Mouse (Mus musculus) CD4-positive helper T cell, adult 2 months (primary cell): ENCODE measurements at regions not wholly inside any gene's neighbourhood (a gene's known extent, or its start where the extent isn't known, plus 50 kb on each side); places are given as distances from the start of the nearest gene placed in this dataset.

Source experiments
- DNase-seq: peaks from one replicate; pipeline ENCODE4 v3.0.0-alpha.2; 2012; ENCODE audit warnings: low read depth, missing footprints, low spot score

DNA sequence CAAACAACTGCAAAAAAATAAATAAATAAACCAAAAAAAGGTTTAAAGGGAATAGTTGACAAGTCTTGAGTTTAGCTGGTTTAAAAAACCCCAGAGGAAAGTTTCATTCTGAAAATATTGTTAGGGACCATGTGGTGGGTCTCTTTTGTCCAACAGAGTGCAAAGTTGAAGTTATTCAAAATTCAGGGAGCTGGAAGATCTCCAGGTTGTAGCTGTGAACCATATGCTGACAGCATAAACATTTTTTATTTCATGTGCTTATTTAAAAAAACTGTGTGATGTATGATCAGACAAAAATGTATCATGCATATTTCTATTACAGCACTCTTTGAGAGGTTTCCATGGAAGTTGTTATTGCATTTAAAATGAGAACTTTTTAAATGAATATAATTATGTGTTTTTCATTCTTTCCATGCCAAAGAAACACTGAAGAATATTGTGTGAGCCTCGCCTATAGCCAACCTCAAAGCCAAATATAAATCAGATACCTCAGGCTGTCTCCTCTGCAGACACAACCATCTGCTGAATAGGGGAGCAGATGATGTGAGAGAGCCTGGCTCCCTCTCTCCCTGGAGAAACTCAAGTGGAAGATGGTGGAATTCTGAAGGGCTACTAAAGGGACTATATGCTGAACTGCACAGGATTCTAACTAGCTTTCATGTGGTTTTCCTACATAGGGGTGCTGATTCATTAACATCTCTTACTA, 413.4 kb upstream of the Impad1 start:
- no peak for DNase-seq

GRCm38 (mm10) chr4:5205328-5206208, 412.4 kb upstream of the Impad1 start:
- no peak for DNase-seq

- no peak for DNase-seq
Observed at GRCm38 (mm10) chr4:5194272-5194671, 401.1 kb upstream of the Impad1 start.

- DNase-seq = no peak
Observed at GRCm38 (mm10) chr4:5181591-5181990, 388.4 kb upstream of the Impad1 start.

GRCm38 (mm10) chr4:5178991-5179693, 386.0 kb upstream of the Impad1 start:
- DNase-seq = no peak

DNA sequence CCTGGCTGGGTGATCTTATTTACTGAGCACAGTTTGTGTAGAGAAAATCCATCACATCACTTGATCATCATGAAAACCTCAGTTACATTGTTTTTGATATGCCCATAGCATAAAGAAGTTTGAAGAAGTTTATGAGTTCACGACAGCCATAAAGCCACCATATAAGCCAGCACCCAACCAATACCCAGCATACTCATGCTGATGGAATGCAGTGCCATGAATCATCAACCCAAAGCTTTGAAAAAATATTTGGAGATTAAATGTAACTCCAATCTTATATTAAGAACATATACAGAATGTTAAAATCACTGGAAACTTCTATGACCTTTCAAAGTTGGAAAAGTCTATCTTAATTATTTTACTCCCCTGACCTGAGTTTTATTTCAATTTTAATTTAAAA, 372.1 kb upstream of the Impad1 start:
- no peak for DNase-seq

- DNase-seq = no peak
Observed at GRCm38 (mm10) chr4:5160931-5161330, 367.8 kb upstream of the Impad1 start.

DNA sequence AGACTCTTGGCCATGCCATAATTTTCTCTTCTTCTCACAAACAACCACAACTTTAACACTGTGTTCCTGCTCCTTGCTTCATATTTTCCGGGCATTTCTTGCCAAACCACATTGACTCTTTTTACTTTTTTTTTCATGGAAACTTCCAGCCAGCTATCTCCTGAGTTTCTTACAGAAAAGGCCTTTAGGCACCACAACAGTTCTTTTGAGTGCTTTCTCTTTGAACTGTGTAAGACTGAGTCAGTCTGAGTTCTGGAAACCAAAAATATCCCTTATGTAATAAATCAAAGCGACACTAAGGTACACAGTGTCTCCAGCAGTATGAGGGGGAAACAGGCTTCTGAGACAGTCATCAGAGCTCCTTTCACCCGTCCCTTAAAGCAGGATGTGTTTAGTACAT, 337.6 kb upstream of the Impad1 start:
- no peak for DNase-seq

DNA sequence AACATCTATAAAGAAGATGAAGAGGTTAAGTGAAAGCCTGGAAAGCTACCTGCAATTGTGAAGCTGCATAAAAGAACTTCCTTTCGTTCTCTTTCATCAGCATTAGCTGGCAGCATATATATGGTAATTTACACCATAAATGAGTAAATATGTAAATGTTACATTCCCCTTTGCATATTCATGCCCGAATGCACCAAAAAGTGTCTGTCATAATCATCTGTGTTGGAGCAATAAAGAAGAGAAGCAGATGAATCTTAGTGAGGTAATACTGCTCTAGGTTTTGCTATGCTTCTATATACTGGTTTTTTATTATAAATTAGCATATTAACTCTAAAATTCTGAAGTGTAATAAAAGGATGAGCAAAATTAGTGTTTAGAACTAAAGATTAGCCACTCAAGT, 332.9 kb upstream of the Impad1 start:
- no peak for DNase-seq

GRCm38 (mm10) chr4:5098411-5098810, 305.3 kb upstream of the Impad1 start:
- no peak for DNase-seq

DNA sequence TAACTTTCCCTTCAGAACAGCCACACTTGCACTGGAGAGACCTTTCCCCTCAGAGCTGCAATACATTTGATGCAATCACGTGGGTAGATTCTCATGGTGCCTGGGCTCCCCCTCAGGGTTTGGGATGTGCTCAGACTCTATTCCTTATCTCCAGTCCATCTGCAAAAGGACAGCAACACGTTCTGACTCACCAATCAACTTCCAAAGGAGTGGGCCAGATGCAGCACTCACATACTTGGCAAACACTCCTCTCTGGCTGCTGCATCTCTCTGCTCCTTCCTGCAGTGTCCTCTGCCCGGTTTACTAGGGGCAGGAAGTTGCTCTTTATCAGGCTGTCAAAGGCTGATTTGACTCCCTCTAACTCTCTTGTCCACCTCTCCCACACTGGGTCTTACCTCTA, 285.6 kb upstream of the Impad1 start:
- no peak for DNase-seq

GRCm38 (mm10) chr4:5074754-5075153, 281.6 kb upstream of the Impad1 start:
- DNase-seq = no peak

- DNase-seq = no peak
Observed at GRCm38 (mm10) chr4:5071243-5071642, 278.1 kb upstream of the Impad1 start.

GRCm38 (mm10) chr4:5059290-5059955, 266.3 kb upstream of the Impad1 start:
- peak; percentile 3 for DNase-seq

GRCm38 (mm10) chr4:5029929-5030328, 236.8 kb upstream of the Impad1 start:
- DNase-seq = no peak

- DNase-seq = no peak
Observed at GRCm38 (mm10) chr4:4987491-4987890, 194.3 kb upstream of the Impad1 start.

DNA sequence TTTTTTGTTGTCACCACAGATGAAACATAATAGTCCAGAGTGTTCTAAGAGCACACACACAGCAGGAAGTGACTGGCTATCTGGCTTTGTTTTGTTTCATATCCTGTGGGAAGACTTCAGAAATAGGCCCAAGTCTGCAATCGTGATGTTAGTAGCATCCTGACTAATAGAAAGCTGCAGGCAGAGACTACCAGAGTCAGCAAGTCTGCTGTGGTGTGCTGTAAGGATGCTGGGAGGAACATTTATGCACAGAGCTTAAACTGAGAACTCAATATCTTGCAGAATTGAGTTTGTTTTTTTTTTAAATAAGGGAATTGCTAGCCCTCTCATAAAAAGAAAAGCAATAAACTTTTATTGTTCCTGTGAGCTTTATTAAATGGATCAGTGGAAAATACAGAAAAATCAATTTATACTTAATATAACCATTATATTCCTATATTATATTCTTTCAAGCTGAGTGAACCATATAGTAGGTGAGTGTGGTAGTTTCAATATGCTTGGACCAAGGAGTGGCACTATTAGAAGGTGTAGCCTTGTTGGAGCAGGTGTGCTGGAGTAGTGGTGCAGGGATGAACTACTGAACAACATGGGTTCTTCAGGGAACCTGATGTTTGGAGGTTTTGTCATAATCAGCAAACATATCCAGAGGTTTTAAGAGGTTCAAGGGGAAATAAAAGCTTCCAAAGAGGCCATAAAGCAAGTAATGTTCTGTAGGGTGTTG, 190.5 kb upstream of the Impad1 start:
- no peak for DNase-seq

GRCm38 (mm10) chr4:4971800-4972319, 178.7 kb upstream of the Impad1 start:
- no peak for DNase-seq

GRCm38 (mm10) chr4:4948956-4949355, 155.8 kb upstream of the Impad1 start:
- DNase-seq = no peak

DNA sequence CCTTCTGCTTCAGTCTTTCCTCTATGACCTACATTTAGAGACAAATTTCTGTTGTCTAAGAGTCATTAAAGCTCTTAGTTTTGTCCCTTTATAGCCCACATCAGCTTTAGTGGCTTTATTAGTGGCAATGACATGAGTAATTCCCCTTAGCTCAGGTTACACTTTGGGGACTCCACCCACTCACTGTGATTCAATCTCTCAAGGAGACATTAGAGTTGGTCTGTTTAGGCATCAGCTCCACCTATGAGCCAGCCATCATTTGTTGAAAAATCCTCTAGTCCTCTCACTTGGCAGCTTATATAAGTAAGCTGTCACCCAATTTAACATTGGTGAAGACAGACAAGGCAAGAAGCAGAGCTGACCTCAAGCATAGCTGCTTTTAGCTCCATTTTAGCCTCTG, 151.3 kb upstream of the Impad1 start:
- no peak for DNase-seq

DNA sequence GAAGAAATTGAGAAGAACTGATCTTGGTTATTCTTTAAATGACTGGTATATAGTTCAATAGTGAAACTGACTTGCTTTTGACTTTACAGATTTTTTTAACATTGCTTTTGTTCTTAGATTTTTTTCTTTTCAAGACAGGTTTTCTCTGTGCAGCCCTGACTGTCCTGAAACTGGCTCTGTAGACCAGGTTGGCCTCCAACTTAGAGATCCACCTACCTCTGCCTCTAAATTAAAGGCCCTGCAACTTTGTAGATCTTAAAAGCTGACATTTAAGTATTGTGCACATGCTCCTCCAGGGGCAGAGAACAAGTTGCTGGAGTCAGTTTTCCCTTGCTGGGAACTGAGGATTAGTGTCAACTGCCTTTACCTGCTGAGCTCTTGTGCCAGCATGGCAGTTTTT, 132.6 kb upstream of the Impad1 start:
- no peak for DNase-seq
